Mouse (Mus musculus) kidney, adult 11 months (tissue): ENCODE results near the gene Nol9.

Experiments used
- DNase-seq: peaks from one replicate; pipeline ENCODE4 v3.0.0; 2022

Gene Nol9

GRCm38 (mm10) chr4:152038985-152039830 lies at the start of gene Nol9:
Nol9 (plus strand) TSS chr4:152039321.
- peak; percentile 86 for DNase-seq

- DNase-seq = no peak
Measured at GRCm38 (mm10) chr4:151992091-151992490, 47.0 kb upstream of the Nol9 start.

GRCm38 (mm10) chr4:151993035-151993434 lies 46.1 kb upstream of the Nol9 start:
- DNase-seq = no peak

- DNase-seq = no peak
Measured at GRCm38 (mm10) chr4:151994228-151995171, 44.6 kb upstream of the Nol9 start.

GRCm38 (mm10) chr4:151995371-151996172 lies 43.5 kb upstream of the Nol9 start:
- DNase-seq = no peak

DNA sequence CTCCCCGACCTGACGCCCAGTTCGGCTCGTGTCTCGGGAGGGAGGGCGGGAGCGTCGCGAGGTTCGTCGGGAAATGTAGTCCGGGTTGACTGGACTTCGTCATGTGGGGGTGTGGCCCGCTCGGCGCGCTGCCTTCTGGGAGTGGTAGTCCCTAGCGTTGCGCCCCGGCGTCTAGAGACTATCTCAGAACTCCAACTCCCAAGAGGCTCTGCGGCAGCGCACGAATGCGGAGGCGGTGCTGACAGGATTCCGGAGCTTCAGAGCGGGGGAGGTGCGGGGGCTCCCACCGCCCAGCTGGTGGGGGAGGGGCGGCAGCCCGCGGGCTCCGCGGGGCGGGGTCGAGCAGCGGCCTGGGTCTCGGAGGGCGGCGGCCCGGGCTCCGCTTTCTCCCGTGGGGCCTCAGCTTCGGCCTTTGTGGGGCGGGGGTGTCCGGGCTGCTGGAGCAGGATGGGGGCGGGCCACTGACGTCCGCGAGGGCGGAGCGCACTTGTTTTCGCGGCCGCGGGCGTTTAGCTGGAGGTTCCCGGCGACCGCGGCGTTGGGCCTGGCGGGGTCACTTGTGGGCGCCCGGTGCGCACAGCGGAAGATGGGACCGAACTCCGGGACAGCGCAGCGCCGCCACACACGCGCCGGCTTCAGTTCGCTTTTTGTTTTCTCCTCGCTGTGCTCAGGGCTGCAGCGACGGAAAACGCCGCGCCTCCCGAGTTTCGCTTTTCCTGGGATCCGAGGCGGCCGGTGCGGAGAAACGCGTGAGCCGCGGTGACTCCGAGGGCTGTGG lies 42.8 kb upstream of the Nol9 start, which contains the start of gene Phf13:
Gene Phf13, minus strand, starts transcription at position 86 of the 778 bp plus-strand sequence.
- DNase-seq = peak; percentile 99

DNA sequence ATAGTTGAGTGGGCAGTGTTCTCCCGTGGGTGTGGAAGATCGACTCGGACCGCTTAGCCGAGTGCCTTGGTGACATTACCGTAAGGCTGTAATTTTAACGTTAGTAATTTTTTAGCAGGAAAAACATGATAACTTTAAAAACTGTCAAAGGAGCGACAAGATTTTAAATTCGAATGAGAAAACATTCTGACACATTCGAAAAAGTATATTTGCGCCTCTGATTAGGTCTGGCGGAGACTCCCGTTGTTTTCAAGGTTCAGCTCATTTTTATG lies 42.2 kb upstream of the Nol9 start:
- DNase-seq = no peak

DNA sequence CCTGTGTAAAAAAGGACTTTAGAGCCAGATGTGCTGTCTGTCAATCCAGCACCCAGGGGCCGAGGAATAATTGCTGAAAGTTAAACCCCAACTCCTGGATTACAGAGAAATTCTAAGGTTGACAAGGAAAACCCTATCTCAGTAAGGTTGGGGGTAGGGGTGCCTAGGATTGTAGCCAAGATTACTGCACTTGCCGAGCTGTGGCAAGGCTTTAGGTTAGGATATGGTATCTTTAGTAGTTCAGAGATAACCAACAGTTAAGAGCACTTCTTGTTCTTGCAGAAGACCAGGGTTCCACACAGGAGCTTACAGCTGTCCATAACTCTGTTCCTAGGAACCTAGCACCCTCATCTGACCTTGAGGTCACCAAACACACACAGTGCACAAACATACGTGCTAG lies 41.4 kb upstream of the Nol9 start:
- DNase-seq = no peak

DNA sequence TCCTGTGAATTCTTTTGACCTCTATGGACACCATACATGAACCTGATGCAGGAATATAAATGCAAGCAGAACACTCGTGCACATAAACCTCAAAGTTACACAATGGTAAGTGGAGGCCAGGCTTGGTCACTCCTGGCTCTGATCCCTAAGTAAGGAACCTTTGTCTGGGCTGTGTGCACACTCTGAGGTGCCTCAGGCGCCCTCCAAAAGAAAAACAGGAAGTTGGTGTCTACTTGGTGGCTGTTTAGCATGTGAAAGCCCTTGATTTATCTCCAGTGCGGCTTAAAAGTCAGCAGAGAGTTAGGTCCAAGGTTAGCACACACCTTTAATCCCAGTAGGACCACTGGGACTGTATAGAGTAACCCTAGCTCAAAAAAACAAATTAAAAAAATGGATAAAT lies 39.6 kb upstream of the Nol9 start:
- no peak for DNase-seq

GRCm38 (mm10) chr4:152000906-152001305 lies 38.2 kb upstream of the Nol9 start:
- no peak for DNase-seq

DNA sequence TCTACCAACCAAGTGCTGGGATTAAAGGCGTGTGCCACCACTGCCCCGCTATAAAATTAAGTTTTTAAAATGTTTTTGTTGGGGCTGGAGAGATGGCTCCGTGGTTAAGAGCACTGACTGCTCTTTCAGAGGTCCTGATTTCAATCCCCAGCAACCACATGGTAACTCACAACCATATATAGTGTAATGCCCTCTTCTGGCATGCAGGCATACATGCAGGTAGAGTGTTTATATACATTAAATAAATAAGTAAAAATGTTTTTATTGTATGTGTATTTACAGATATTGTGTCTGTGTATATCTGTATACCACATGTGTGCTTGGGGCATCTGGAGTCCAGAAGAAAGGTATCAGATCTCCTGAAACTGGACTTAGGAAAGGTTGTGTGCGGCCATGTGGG lies 37.8 kb upstream of the Nol9 start:
- DNase-seq = no peak

GRCm38 (mm10) chr4:152002063-152002462 lies 37.1 kb upstream of the Nol9 start:
- DNase-seq = no peak

DNA sequence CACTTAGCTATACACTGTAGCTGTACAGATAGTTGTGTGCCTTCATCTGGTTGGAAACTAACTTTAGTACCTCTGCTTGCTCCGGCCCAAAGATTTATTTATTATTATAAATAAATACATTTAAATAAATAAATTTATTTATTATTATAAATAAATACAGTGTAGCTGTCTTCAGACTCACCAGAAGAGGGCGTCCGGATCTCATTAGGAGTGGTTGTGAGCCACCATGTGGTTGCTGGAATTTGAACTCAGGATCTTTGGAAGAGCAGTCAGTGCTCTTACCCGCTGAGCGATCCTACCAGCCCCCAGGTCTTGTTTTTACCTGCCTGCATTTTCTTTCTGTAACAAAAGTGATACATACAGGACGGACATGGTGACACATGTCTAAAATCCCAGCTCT lies 33.0 kb upstream of the Nol9 start:
- no peak for DNase-seq

DNA sequence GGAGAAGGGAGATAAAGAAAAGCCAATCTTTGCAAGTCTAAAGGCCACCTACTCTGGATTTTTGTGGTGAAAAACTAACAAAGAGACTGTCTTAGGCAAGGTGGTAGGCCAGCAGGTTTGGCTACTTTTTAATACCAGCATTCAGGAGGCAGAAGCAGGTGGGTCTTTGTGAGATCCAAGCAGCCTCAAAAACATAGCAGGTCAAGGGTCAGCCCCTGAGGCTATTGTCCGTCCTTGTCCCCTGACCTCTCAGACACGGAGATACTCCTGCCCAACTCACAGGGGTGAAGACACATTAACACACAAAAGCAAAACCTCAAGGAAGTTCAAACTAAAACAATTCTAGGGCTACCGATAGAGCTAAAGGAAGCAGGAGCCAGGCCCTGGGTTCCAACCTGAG lies 32.3 kb upstream of the Nol9 start:
- DNase-seq = no peak

DNA sequence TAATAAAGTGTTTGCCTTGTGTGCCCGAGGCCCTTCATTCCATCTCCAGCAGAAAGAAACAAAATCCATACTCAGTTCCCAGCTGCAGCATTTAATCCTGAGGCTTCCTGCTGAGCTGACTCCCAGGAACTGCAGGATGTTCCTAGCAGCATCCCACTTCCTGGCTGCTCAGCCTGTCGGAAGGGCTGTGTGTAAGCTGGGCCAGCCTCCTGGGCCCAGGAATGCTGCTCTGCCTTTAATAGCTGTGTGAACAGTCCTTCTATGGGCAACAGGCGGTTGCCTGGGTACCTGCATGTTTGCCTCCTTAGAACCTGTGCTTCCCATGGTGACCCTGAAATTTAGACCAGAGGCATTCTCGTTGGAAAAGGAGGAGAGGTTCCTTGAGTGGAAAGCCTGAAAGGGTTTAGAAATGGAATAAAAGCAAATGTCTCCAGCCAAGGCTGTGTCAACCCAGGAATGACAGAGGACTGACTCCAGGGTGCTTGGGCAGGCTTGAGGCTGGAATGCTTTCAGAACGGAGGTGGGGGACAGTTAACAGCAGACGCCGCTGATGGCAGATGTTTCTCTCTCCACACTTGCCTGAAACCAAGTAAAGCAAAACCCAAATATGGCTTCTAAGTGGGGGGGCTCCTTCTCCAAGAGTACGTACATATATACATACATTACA lies 31.5 kb upstream of the Nol9 start:
- peak; percentile 70 for DNase-seq

DNA sequence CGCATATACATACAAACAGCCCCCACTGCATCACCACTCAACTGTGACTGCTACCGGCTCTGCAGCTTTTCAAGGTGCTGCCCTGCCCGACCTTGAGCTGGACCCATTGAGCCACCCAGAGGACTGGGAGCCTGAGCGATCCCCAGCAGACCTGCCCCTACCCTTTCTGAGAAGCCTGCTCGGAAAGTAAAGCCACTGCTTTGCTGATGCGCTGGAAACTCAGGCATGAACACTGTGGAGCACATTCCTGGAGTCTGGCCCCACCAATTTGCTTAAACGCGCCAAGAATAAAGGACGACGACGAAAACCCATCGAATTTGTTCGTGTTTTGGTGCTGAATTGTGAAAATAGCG lies 31.0 kb upstream of the Nol9 start:
- DNase-seq = peak; percentile 53

GRCm38 (mm10) chr4:152008622-152009075 lies 30.5 kb upstream of the Nol9 start, which contains the start of gene Klhl21:
Klhl21 (plus strand) TSS chr4:152008803.
- peak; percentile 94 for DNase-seq

DNA sequence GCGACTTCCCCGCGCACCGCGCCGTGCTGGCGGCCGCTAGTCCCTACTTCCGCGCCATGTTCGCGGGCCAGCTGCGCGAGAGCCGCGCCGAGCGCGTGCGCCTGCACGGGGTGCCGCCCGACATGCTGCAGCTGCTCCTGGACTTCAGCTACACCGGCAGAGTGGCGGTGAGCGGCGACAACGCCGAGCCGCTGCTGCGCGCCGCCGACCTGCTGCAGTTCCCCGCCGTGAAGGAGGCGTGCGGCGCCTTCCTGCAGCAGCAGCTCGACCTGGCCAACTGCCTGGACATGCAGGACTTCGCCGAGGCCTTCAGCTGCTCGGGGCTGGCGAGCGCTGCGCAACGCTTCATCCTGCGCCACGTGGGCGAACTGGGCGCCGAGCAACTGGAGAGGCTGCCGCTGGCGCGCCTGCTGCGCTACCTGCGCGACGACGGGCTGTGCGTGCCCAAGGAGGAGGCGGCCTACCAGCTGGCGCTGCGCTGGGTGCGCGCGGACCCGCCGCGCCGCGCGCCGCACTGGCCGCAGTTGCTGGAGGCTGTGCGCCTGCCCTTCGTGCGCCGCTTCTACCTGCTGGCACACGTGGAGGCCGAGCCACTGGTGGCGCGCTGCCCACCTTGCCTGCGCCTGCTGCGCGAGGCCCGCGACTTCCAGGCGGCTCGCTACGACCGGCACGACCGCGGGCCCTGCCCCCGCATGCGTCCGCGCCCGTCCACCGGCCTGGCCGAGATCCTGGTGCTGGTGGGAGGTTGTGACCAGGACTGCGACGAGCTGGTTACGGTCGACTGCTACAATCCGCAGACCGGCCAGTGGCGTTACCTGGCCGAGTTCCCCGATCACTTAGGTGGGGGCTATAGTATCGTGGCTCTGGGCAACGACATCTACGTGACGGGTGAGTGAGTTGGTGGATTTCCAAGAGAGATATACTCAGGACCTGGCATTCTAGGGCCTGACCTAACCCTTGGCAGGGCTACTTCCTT lies 29.8 kb upstream of the Nol9 start:
- peak; percentile 66 for DNase-seq

- peak; percentile 75 for DNase-seq
Measured at GRCm38 (mm10) chr4:152010091-152010706, 28.9 kb upstream of the Nol9 start.

GRCm38 (mm10) chr4:152010707-152011134 lies 28.4 kb upstream of the Nol9 start:
- DNase-seq = peak; percentile 57
